Mouse (Mus musculus) E14TG2a.4 (cell line): ENCODE measurements around the gene Fat2.

ENCODE experiments used
- H3K27me3 ChIP-seq: 2 replicates; pipeline ENCODE4 v1.6.1; 2014; ENCODE audit warnings: low read length, control low read depth; ENCODE audit not compliant: insufficient read depth
- H3K36me3 ChIP-seq: 2 replicates; pipeline ENCODE4 v1.6.1; 2014; ENCODE audit warnings: low read length, control low read depth; ENCODE audit not compliant: insufficient read depth
- H3K4me1 ChIP-seq: replicated peaks from 2 replicates; pipeline ENCODE4 v1.6.1; 2014; ENCODE audit warnings: low read depth, low read length, control low read depth
- H3K4me3 ChIP-seq: replicated peaks from 2 replicates; pipeline ENCODE4 v1.5.1; 2014; ENCODE audit warnings: mild to moderate bottlenecking, low read length
- H3K9me3 ChIP-seq: 2 replicates; pipeline ENCODE4 v1.6.1; 2014; ENCODE audit warnings: low read length, control low read depth
- CTCF ChIP-seq: conservative IDR thresholded peaks from 2 replicates; pipeline ENCODE4 v1.5.1; 2014; ENCODE audit warnings: low read length
- NANOG ChIP-seq: IDR thresholded peaks from 2 replicates; pipeline ENCODE4 v1.6.1; 2014; ENCODE audit warnings: borderline replicate concordance, low read length, mixed read lengths
- POU5F1 ChIP-seq: IDR thresholded peaks from 2 replicates; pipeline ENCODE4 v1.6.1; 2014; ENCODE audit warnings: low read length, borderline replicate concordance

Fat2 gene

GRCm38 (mm10) chr11:55340789-55341188 is 4.4 kb upstream of the Fat2 start:
- Histone ChIP-seq H3K36me3 (no peaks in the 10 kb centered on the region), H3K27me3 (peaks cover 7% of the 10 kb centered on the region), H3K9me3 (no peaks in the 10 kb centered on the region), H3K4me3 (no peak overlapping the region), H3K4me1 (peaks cover 15% of the 10 kb centered on the region)
- no peak for TF ChIP-seq POU5F1
- TF ChIP-seq NANOG = no peak
- no peak for TF ChIP-seq CTCF

DNA sequence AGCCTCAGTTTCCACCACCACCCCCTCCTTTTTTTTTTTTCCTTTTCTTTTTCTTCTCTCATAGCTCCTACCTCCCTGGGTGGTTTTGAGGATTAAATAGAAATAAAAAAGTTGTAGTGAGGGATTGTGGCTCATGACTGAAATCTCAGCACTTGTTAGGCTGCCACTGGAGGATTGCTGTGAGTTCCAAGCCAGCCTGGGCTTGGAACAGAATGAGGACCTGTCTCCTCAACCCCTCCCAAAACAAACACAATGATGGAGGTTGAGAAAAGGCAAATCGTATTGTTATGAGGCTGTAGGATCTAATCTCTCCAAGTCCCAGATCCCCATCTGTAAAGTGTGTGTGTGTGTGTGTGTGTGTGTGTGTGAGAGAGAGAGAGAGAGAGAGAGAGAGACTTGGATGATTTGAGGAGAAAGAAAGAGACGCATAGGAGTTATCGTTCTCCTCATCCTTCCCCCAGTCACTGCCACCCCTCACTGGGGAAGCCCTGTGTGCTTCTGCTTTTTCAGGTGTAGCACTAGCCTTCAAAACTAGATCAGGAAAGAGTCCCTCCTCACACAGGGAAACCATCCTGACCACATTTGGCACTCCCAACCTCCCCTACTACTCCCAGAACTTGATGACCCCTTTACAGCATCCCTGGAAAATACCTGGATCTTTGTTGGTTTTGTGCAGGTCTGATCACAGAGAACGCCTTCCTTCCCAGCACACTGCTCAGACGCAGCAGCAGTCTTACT is 837 bp upstream of the Fat2 start:
- no peak for TF ChIP-seq NANOG
- no peak for TF ChIP-seq POU5F1
- no peak for TF ChIP-seq CTCF
- H3K36me3 ChIP-seq = no peaks in the 10 kb centered on the region
- peaks cover 13% of the 10 kb centered on the region for H3K27me3 ChIP-seq
- H3K9me3 ChIP-seq = no peaks in the 10 kb centered on the region
- no peak overlapping the region for H3K4me3 ChIP-seq
- peaks cover 7% of the 10 kb centered on the region for H3K4me1 ChIP-seq

DNA sequence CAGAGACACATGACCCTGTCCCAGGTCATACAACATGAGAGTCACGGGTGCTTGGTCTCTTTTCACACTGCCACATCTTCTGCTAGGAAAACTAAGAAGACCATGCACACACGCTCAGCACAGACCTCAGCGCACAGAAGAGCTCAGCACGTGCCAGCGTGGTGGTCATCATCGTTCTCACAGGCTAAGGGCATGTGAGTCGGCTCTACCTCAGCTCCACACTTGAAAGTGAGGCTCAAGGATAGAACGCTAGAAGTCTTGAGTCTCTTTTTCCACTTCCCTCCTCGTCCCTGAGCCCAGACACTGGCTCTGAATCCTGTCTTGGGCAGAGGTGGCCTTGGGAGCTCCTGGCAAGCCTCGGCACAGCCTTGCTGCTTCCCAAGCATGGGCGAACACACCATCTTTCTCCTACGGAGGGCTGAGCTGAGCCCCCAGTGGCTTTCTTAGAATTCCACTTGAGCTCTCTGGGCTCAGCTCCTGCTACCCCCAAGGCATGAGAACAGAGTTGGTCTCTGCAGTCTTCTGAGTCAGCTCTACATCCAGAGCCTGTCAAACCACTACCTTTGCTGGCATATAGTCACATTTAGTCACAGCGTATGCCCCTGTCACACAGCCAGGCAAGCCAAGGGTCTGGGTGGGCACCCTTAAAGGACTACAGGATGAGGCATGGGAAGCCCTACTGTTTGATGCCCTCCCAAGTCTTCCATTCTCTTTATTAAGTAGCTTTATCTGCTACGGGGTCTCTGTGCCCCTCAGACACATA is 869 bp downstream of the Fat2 start:
- no peak for TF ChIP-seq NANOG
- TF ChIP-seq CTCF = no peak
- TF ChIP-seq POU5F1 = no peak
- Histone ChIP-seq H3K36me3 (no peaks in the 10 kb centered on the region), H3K27me3 (peaks cover 11% of the 10 kb centered on the region)

DNA sequence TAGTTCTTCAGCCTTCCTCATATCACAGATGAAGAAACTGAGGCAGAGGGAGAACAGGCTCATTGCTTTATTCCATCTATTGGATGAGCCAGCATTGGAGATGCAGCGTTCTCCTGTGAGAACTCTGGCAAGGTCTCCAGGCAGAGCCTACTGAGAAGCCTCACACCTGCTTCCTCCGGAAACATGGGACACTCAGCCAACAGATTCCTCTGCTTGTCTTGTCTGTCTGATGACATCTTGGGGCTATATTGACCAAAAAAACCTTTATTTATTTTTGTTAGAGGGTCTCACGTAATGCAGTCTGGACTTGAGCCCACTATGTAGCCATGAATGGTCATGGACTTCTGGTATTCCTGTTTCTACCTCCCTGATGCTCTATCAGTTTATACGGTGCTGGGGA is 1.8 kb downstream of the Fat2 start:
- H3K4me1 ChIP-seq = peaks cover 15% of the 10 kb centered on the region
- peaks cover 11% of the 10 kb centered on the region for H3K27me3 ChIP-seq
- no peak overlapping the region for H3K4me3 ChIP-seq
- H3K9me3 ChIP-seq = no peaks in the 10 kb centered on the region
- no peaks in the 10 kb centered on the region for H3K36me3 ChIP-seq
- TF ChIP-seq CTCF = no peak
- TF ChIP-seq NANOG = no peak
- TF ChIP-seq POU5F1 = no peak

More for the DNA sequence above, 869 bp downstream of the Fat2 start:
- Histone ChIP-seq H3K4me1 (peaks cover 12% of the 10 kb centered on the region), H3K4me3 (no peak overlapping the region), H3K9me3 (no peaks in the 10 kb centered on the region)

- Histone ChIP-seq H3K9me3 (no peaks in the 10 kb centered on the region), H3K36me3 (no peaks in the 10 kb centered on the region), H3K4me1 (peaks cover 15% of the 10 kb centered on the region), H3K27me3 (peaks cover 11% of the 10 kb centered on the region), H3K4me3 (no peak overlapping the region)
- TF ChIP-seq NANOG (no peak), CTCF (no peak), POU5F1 (no peak)
Observed at GRCm38 (mm10) chr11:55334063-55334462, 2.3 kb downstream of the Fat2 start.

DNA sequence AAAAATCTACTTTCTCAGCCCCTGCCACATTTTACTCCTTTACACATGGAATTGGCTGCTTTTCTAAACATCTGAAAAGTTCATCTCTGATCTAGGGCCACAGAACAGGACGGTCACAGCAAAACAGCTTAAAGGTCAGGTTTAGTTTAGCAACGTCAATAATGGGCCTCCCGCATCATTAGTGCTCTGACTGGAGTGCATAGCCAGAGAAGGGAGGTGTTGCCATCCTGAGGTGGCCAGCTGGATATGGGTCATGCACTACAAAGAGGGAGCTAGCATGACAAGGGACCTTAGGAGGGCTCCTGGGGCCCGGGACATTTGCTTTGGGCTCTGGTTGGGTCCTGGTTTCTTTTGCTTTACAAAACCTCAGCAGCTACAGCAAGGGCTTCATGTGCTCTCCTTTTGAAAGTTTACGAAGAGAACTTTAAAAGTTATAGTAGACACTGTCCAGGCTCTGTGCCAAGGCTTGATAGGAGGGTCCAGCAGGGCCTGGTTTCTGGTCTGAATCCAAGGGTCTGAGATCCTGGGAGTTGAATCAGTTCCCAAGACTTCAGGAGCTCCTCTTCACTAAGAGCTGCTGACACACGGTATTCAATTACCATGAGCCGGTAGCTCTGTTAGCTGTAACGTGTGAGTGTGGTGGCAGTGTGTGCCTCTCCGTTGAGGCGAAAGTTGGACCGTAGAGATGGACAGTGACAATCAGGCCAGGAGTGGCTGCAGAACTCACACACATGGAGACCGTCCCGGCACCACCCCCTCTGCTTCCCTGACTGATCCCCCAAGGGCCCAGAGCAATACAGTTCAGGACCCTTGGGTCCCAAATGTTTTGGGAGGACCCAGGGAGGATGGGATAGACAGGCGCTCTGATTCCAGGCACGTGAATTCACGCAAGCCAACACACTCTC is 6.2 kb downstream of the Fat2 start:
- H3K27me3 ChIP-seq = no peaks in the 10 kb centered on the region
- no peaks in the 10 kb centered on the region for H3K9me3 ChIP-seq
- no peaks in the 10 kb centered on the region for H3K36me3 ChIP-seq
- no peak overlapping the region for H3K4me3 ChIP-seq
- peaks cover 44% of the 10 kb centered on the region for H3K4me1 ChIP-seq
- TF ChIP-seq CTCF = no peak
- TF ChIP-seq NANOG = no peak
- TF ChIP-seq POU5F1 = no peak

- H3K4me3 ChIP-seq = no peak overlapping the region
- TF ChIP-seq POU5F1 (no peak), CTCF (no peak), NANOG (no peak)
- H3K36me3 ChIP-seq = no peaks in the 10 kb centered on the region
- H3K27me3 ChIP-seq = no peaks in the 10 kb centered on the region
- H3K9me3 ChIP-seq = no peaks in the 10 kb centered on the region
- H3K4me1 ChIP-seq = peaks cover 64% of the 10 kb centered on the region
Observed at GRCm38 (mm10) chr11:55327558-55328409, 8.6 kb downstream of the Fat2 start.

- Histone ChIP-seq H3K36me3 (no peaks in the 10 kb centered on the region), H3K4me1 (peaks cover 71% of the 10 kb centered on the region), H3K27me3 (no peaks in the 10 kb centered on the region), H3K9me3 (no peaks in the 10 kb centered on the region), H3K4me3 (no peak overlapping the region)
- no peak for TF ChIP-seq NANOG
- TF ChIP-seq CTCF = no peak
- no peak for TF ChIP-seq POU5F1
Observed at GRCm38 (mm10) chr11:55327111-55327510, 9.3 kb downstream of the Fat2 start.
